Mouse (Mus musculus) cortical plate, adult 2 months (tissue): ENCODE results near the gene Pla2g2f.

ENCODE experiments used
- CTCF ChIP-seq: fragments of 200-500 bp; IDR thresholded peaks from 2 replicates; pipeline ENCODE4 v1.5.1; 2011; ENCODE audit warnings: mild to moderate bottlenecking, control low read depth, low read length; ENCODE audit not compliant: insufficient read depth; ENCODE audit errors: extremely low read depth
- POLR2A ChIP-seq: fragments of 200-500 bp; IDR thresholded peaks from 2 replicates; pipeline ENCODE4 v1.6.1; 2011; ENCODE audit warnings: mild to moderate bottlenecking, low read length, control low read depth; ENCODE audit not compliant: insufficient read depth; ENCODE audit errors: extremely low read depth

- no peak for TF ChIP-seq CTCF
- TF ChIP-seq POLR2A: no peak
These were observed 38.2 kb downstream of the Pla2g2f start for GRCm38 (mm10) chr4:138719264-138719596.
